Mouse (Mus musculus) stomach, postnatal 0 days (tissue): ENCODE measurements at regions not wholly inside any gene's neighbourhood (a gene's known extent, or its start where the extent isn't known, plus 50 kb on each side); places are given as distances from the start of the nearest gene placed in this dataset.

Experiments
- CTCF ChIP-seq: IDR thresholded peaks from 2 replicates; pipeline ENCODE4 v1.5.1; 2016; ENCODE audit warnings: antibody characterized with exemption, low read depth, mild to moderate bottlenecking, moderate library complexity
- EP300 ChIP-seq: optimal IDR thresholded peaks from 2 replicates; pipeline ENCODE3; 2016; ENCODE audit warnings: antibody characterized with exemption

GRCm38 (mm10) chr19:54123586-54123985, 79.6 kb downstream of the Adra2a start:
- TF ChIP-seq CTCF (no peak), EP300 (no peak)
